Mouse (Mus musculus) testis, postnatal 10 days (tissue): ENCODE measurements around the gene Csrp1.
A peak's percentile ranks its signal among the peaks of the same experiment; 100 is the strongest.

Source experiments
- DNase-seq: peaks from one replicate; pipeline ENCODE4 v3.0.0; 2021; ENCODE audit warnings: low spot score

The Csrp1 gene

DNA sequence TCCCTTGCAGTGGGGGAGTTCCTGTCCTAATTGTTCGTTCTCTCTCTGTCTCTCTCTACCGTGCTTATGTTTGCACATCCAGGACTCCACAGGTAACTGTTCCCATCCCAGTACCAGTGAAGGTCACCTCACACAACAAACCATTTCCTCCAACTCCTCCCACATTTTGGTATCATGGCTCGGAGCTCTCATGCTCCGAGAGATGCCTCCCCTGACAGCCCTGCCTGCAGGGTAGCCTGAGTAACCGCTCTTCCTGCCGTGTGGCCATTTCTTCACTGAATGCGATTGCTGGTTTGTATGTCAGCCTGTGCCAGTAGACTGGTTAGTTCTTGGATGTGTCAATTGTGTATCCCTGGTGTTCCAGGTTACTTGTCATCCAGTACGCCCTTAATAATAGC, 51.7 kb downstream of the Csrp1 start:
- DNase-seq, result no peak

DNA sequence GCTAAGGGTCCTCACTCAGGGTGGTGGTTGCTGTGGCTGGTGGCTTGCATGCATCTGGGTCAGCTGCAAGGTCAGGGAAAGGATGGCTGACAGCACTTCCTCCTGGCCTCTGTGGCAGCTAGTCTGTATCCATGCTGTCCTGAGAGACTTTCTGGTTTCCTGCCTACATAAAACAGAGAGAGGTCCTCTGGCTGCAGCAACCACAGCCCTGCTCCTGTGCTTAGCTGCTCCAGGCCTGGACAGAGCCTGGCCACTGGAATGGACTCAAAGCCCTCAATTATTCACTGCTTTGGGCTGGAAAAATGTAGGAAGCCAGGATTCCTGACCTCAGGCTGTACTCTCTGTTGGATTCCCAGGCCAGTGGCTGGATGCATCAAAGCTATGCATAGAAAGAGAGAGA, 56.7 kb downstream of the Csrp1 start:
- DNase-seq, result no peak

DNA sequence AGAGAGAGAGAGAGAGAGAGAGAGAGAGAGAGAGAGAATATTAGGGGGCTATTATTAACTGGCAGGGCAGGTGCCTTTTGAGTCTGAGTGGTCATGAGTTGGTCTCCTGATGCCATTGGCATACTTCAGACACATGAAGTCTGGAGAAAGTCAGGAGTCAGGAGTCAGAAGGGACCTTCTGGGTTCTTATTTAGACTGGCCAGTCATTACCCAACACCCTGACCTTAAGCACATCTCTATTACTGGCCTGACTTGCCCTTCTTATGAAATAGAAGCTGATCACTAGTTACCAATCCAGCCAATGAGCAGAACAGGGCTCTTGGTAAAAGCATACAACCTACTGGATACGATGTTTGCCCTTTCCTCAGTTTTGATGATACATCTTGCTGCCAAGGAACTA, 57.2 kb downstream of the Csrp1 start:
- DNase-seq, result no peak

DNA sequence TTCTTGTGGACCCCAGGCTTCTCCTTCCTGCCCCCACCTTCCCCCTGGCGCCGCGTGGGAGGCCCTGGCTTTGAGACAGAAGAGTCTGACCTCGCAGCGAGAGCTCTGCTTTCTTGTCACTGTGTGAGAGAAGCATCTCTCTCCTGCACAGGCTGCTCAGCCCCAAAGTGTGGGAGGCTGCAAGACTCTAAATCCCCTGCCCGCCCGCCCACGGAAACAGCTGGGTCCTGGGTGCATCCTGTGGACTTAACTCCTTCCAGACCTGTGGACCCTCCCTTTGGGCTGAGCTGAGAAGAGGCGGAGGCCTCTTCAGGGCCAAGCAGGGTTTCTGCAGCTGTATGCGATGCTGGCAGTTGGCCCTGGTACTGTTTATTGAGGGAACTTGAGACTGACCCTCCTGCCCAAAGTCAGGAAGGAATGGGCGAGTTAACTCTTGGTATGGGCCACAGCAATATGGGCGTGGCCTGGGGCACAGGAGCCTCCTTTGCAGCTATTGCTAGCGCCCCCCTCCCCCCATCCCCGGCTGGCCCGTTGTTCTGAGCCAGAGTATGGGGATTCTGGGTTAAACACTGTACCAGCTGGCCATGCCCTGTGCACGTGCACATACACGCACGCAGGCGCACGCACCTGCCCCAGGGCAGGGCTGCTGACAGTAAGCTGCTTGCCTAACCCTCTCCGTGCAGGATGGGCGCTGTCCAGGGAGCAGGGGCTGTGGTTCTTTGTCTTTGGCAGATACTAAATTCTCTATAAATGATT, 59.1 kb downstream of the Csrp1 start, which contains the start of gene Tnni1:
Gene Tnni1, plus strand, starts transcription at position 655 of the 756 bp plus-strand sequence.
- peak; percentile 81 for DNase-seq

DNA sequence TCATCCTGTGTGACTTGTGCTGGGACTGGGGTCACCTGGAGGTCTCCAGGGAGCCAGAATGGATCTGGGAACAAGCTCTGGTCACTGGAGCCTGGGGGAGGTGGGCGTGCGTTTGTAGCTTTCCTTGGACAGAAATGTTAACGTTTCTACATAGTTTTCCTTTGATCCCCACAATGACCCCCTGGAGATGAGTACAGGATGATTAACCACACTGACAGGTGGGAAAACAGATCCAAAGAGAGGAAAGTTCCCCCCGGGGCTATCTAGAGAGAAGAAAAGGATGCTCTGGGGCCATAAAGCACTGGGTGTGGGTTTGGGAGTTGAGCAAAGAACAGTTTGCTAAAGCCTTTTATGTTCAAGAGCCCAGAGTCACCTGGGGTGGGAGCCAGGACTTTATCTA, 60.8 kb downstream of the Csrp1 start:
- DNase-seq, result no peak

DNA sequence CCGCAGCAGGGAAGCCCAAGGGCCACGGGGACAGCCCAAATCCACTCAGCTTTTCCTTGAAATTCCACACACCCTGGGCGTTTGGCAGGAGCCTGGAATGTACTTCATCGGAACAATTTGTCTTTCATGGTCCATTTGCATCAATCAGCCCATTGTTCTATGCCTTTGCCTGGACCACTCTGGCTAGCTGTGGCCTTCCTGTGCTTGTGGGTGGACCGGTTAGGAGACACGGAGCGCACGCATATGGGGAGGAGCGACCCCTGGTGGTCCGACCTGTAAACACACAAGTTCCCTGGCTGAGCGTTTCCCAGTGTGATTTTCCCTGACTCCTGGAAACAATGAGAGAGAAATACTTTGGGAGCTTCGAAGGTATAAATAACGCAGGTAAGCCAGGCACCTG, 61.4 kb downstream of the Csrp1 start:
- DNase-seq, result peak; percentile 91

DNA sequence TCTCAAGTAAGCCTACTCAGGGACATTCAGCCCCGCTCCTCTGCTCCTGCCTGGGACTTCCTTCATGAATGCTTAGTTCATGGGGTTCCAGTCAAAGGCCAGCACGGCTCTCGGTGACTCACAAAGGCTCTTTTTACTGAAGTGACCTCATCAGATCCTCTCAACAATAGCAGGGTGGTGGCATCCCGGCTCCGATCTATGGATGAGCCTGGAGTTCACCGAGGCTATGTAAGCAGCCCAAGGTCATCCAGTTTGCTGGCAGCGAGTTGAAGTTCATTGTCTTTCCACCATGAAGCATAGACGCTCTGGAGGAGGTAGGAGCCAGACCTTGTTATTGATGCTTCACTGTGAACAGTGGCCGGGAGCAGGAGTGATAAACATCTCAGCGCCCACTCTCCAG, 63.0 kb downstream of the Csrp1 start:
- no peak for DNase-seq

DNA sequence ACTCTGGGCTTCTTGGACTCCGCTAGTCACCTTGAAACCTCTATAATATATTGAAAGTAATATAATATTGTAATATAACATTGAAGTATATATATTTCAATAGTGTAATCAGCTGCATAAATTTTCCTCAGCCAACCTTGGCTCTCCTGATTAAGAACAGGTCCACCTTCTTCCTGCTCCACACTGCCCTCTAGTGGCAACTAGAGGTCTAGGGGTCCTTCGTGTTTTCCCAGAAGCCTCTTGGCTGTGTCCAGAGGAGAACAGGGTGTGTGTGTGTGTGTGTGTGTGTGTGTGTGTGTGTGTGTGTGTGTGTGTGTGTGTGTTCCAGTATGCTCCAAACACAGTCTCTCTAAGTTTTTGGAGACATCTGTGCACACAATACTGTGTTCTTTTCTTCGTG, 67.9 kb downstream of the Csrp1 start:
- peak; percentile 89 for DNase-seq

DNA sequence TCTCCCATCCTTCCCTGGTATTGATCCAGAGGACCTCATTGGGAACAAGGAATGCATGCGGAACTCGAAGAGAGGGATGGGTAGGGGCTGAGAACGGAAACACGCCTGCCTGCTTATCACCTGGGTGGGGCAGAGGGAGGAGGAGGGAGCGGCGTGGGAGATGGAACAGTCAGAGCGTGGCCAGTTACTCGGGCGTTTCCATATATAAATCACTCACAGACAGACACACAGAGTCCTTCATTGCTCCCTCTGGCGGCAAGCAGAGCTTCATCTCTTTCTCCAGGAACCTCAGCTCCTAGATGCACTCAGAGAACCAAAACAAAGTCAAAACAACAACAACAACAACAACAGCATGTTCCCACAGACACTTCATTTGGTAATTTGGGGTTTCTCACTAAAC, 68.8 kb downstream of the Csrp1 start:
- DNase-seq, result peak; percentile 75

DNA sequence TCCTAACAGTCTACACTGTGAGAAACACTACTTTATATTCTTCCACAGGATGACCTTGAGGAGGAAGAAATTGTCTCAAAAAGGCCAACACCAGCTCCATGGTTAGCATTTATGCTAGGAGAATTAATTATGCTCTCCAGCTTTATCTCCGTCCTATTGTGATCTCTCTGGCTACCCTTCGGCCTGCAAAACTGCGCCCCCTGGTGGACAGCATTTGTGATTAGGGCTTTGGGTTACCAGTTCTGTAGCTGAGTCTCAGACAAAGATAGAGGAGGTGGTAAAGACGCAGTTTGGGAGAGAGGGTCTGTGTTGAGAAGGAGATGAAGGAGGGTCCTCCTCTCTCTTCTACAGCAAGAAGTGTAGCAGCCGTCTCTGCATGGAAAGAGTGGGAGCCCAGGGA, 70.0 kb downstream of the Csrp1 start:
- DNase-seq, result peak; percentile 91

DNA sequence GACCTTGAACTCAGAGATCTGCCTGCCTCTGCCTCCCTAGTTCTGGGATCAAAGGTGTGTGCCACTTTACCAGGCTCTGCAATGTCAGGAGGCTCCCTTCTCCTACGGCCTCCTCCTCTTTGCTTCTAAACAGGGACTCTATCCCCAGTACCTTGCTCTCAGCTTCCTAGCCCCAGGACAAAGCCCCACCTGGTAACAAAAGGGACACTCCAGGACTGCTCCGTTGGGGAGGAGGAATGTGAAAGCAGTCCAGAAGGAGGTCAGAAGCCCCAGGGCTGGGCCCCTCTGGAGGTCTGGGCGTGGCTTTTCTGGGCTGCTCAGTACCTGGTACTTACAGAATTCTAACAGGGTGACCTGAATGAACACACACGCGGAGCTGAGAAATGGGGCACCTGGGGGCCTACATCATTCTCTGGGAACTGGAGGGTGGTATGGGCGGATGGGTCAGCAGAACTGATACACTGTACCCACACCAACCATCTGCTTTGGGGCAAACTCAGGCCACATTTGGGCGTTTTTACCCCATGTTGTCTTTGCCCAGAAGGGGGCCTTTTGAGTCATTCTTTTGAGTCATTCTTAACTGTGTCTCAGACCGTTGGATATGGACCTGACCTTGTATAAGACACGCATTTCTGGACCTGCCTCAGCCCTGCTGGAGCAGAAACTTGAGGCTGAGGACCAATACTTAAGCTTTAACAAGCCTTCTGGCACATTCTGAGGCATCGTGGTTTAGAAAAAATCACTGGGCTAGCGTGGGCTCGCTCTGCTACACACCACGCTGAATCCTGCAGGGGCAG, 72.5 kb downstream of the Csrp1 start:
- DNase-seq, result no peak

DNA sequence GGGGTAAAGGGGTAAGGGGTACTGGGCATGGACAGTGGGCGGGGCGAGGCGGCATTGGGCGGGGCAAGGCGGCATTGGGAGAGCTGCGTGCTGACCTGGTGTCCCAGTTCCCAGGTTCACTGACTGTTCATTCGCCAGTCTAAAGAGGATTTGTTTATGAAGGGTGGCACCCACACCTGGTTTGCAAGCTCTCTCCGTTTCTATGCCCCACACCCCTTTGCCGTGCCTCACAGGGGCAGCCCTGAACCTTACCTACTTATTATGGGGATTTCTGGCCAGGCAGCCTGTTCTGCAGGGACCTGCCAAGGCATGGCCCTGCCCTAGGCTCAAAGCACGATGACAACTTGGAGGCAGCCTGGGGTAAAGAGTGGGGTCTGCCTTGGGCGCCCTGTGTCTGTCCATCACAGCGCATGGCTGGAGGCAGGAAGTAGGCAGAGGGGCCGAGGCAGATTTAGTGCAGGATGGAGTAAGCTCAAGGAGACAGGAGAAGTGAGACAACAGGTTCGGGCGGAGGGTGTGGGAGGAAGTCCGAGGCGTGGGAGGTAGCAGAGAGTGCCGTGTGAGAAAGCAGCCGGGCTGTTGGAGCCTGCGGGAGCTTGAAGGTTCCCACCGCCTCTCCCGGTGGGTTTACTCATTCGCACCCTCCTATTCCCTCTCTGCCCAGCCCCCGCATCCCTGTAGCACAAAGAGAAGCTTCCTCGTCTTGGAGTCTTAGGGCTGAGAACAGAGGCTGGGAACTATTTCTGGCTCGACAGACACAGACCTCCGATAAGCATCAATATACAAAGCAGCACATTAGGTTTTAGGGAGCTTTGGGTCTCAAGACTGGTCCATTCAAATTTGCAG, 73.7 kb downstream of the Csrp1 start:
- peak; percentile 80 for DNase-seq

DNA sequence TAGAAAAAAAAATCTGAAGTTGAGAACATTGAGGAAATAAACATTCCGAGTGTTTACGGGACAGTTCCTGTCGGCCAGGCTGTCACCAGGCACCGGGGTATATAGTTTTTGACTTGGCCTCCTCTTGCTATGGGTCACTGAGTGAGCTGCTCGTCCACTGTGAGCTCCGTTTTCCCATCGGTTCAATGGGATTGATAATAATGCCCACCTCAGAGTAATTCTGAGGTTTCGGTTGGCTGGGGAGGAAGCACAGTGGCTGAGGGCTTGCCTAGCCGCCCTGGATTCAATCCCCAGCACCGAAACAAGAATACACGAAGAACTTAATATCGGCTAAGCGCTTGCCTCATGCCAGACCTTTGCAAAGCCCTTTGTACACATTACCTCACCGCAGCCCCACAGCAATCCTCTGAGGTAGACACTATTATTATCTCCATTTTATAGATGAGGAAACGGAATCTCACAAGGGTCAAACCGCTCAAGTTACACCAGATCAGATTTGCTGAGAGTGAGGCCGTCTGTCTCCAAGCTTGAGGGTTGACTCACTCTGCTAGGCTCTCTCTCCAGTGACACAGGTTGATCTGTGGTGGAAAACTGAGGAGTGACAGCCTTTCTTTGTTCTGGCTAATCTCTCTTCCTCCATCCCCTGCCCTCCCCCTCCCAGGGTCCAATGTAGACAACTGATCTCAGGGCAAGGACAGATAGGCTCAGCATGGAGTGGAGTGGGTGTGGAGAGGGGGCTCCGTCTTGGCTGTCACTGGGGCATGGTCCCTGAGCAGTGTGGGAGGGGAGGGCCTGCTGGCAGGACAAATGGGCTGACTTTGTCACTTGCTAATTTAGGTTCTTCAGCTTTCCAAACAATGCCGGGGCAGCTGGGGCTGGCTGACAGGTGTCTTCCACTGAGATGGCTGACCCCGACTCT, 74.6 kb downstream of the Csrp1 start:
- DNase-seq, result no peak

DNA sequence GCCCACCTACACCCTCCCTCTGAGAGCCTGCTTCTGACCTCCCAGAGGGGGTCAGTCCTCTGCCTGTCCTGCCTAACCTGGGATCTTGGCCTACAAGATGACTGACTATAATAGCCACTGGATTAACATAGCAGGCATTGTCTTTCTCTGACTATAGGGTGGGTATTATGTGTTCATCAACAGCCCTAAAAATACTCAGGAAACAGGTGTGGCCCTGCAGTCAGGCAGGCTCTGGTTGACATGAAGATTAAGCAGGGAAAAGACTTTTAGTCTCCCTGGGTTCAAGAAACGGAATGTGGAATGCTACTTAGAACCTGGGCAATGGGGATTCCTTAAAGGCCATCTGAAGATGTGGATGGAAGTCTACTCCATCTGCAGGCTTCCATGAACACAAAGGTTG, 78.6 kb downstream of the Csrp1 start:
- no peak for DNase-seq

DNA sequence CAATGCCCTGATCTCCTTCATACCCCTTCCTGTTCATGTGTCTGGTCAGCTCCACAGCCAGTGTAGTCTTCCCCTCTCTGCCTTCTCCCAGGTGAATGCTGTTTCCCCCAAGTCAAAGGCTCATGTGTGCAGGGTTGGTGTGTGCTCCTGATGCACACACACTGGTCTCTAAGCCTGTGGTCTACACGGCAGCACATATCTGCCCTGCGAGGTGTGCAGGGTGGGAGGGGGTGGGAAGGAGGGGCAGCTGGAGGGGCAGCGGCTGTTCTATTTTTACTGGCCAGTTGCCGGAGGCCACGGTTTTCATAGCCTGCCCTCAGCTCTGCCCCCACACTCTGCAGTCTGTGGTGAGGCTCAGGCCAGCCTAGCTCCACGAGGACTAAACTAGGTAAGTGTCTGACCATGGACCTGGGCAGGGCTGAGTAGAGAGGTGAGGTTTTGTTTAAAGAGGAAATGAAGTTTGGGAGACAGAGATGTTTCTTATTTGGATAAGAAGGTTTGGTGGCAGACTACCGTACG, 79.3 kb downstream of the Csrp1 start:
- no peak for DNase-seq

DNA sequence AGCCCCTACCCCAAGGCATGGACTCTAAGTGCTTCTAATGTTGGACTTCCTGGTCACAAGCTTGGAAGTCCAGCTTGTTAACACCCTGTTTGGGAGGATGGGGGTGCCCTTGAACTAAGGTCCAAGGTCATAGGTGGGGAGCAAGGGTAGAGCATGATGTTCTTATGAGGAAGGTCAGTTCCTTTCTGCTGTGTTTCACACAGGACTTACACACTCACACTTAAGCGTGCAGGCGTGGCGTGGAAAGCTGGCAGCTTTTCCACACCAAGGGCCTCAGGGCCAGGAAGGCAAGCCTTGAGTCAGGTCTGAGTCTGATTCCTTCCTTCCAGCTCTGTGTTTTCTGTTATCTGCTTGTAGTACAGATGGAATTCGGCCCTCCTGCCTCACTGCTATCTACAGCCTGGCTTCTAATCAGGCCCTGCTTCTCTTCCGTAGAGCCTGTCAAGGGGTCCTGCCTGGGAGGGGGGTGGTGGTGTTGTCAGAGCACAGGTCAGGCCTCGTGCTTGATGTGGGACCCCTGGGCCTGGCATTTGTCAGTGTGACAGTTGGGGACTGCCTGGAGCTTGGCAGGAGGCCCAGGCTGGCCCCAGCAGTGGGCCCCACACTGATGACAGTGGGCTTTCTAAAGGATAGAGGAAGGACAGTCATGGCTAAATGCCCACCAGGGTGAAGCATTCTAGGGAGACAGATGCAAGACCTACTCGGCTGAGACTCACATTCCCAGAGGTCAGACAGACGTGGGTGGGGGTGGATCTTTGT, 80.5 kb downstream of the Csrp1 start:
- DNase-seq, result peak; percentile 62
